Mouse (Mus musculus) C2C12 (cell line): ENCODE data around the gene Aurkaip1. TPM values are rescaled to one million over a fixed set of nuclear protein-coding genes. Genes with fewer than 3 reads are reported as not detected.

Experiments used
- H3K27me3 ChIP-seq: one replicate; pipeline ENCODE4 v1.6.1; 2011; ENCODE audit not compliant: control insufficient read depth, insufficient read depth, insufficient read length
- H3K36me3 ChIP-seq: one replicate; pipeline ENCODE4 v1.6.1; 2011; ENCODE audit not compliant: control insufficient read depth, insufficient read depth
- H3K4me3 ChIP-seq: one replicate; pipeline ENCODE4 v1.5.1; 2011; ENCODE audit warnings: mild to moderate bottlenecking, control low read depth; ENCODE audit not compliant: poor library complexity, insufficient read depth, severe bottlenecking
- H3K79me2 ChIP-seq: one replicate; pipeline ENCODE4 v1.6.1; 2011; ENCODE audit not compliant: control insufficient read depth, insufficient read depth
- H3K79me3 ChIP-seq: one replicate; pipeline ENCODE4 v1.6.1; 2011; ENCODE audit warnings: low read depth, control low read depth
- H3ac ChIP-seq: one replicate; pipeline ENCODE3; 2011; ENCODE audit warnings: low read depth; ENCODE audit not compliant: control insufficient read depth, insufficient read length
- CEBPB ChIP-seq: IDR thresholded peaks from one replicate; pipeline ENCODE4 v1.6.1; 2011; ENCODE audit warnings: low read depth, mild to moderate bottlenecking, control low read depth, moderate library complexity
- CTCF ChIP-seq: IDR thresholded peaks from one replicate; pipeline ENCODE4 v1.5.1; 2011; ENCODE audit not compliant: control insufficient read depth, insufficient read depth, insufficient read length
- FOSL1 ChIP-seq: IDR thresholded peaks from one replicate; pipeline ENCODE4 v1.8.0; 2011; ENCODE audit warnings: mild to moderate bottlenecking, low read length; ENCODE audit not compliant: poor library complexity, insufficient read depth, severe bottlenecking
- MAX ChIP-seq: IDR thresholded peaks from one replicate; pipeline ENCODE4 v1.6.1; 2011; ENCODE audit warnings: mild to moderate bottlenecking, control low read depth
- MYOD1 ChIP-seq: IDR thresholded peaks from one replicate; pipeline ENCODE4 v1.6.1; 2011; ENCODE audit warnings: low read depth; ENCODE audit not compliant: control insufficient read depth, insufficient read length
- MYOG ChIP-seq: IDR thresholded peaks from one replicate; pipeline ENCODE4 v1.6.1; 2011; ENCODE audit not compliant: control insufficient read depth, insufficient read length; ENCODE audit errors: extremely low read depth
- USF1 ChIP-seq: IDR thresholded peaks from one replicate; pipeline ENCODE4 v1.6.1; 2011; ENCODE audit warnings: low read depth, mild to moderate bottlenecking, control low read depth, moderate library complexity
- polyA plus RNA-seq: library from polyadenylated mRNA; unstranded; fragments of >200 nt; fragmentation: generic; extraction: Trizol; gene quantifications from one replicate; pipeline ENCODE4 v1.2.1, GENCODE M21; 2012; ENCODE audit warnings: missing spikeins

Gene Aurkaip1
- polyA plus RNA-seq, 1 experiment = 140 TPM

DNA sequence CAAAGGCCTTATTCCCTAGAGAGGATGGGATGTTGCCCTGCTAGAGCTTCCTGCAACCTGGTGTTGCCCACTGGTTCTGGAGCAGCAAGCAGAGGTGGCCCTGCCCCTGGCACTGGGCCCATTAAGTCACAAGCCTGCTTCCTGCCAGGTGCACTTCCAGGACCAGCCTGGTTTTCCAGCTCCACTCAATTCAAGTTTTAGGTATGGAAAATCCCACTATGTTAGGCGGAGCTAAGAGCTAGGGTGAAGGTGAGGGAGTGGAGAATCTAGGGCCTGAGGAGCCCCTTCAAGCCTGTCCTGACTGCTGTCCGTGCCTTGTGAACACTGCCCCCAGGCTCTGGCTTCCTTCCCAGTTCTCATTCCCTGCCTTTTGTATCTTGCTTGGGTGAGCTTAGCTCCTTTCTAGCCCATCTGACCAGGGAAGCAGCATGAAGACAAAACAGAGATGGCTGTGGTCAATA is 20.9 kb downstream of the Aurkaip1 start:
- Histone ChIP-seq H3K79me3 (peaks cover 56% of the 10 kb centered on the region), H3ac (no peak overlapping the region), H3K27me3 (no peaks in the 10 kb centered on the region)

DNA sequence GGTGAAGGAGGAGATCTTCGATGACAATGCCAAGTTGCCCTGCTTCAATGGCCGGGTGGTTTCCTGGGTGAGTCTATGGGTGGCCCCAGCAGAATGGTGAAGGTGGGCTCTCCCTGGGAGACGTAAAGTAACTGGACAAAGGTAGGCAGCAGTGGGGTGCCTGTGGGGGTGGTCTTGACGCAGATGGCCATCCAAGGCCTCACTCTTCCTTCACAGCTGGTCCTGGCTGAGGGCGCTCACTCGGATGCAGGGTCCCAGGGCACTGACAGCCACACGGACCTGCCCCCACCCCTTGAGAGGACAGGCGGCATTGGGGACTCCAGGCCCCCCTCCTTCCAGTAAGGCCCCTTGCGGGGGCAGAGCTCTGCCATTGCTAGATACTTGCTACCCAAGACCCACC is 22.3 kb downstream of the Aurkaip1 start:
- TF ChIP-seq MYOD1 = no peak
- H3K36me3 ChIP-seq = peaks cover 17% of the 10 kb centered on the region
- peaks cover 48% of the 10 kb centered on the region for H3K79me3 ChIP-seq
- no peak overlapping the region for H3ac ChIP-seq
- no peak overlapping the region for H3K4me3 ChIP-seq
- H3K27me3 ChIP-seq = no peaks in the 10 kb centered on the region
- H3K79me2 ChIP-seq = peaks cover 56% of the 10 kb centered on the region

More for the DNA sequence above, 20.9 kb downstream of the Aurkaip1 start:
- Histone ChIP-seq H3K79me2 (peaks cover 66% of the 10 kb centered on the region), H3K36me3 (peaks cover 17% of the 10 kb centered on the region), H3K4me3 (no peak overlapping the region)
- no peak for TF ChIP-seq MYOD1
- TF ChIP-seq CTCF = no peak
- no peak for TF ChIP-seq MAX
- TF ChIP-seq CEBPB = no peak
- no peak for TF ChIP-seq FOSL1
- TF ChIP-seq USF1 = no peak
- TF ChIP-seq MYOG = no peak

DNA sequence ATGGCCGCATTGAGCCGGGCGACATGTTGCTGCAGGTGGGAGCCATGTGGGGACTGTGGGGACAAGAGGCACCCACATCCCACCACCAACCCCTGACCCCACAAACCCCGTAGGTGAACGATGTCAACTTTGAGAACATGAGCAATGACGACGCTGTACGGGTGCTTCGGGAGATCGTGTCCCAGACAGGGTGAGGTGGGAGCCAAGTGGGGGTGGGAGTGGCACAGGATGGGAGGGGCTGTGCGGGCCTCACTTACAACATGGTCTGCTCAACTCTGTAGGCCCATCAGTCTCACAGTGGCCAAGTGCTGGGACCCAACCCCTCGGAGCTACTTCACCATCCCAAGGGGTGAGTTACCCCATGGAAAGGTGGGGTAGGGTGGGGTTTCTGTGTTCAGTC is 23.9 kb downstream of the Aurkaip1 start:
- Histone ChIP-seq H3K79me2 (peaks cover 40% of the 10 kb centered on the region), H3ac (no peak overlapping the region), H3K27me3 (no peaks in the 10 kb centered on the region), H3K36me3 (peaks cover 16% of the 10 kb centered on the region), H3K79me3 (peaks cover 32% of the 10 kb centered on the region), H3K4me3 (no peak overlapping the region)
- TF ChIP-seq CEBPB = no peak
- TF ChIP-seq FOSL1 = no peak
- no peak for TF ChIP-seq MYOD1
- TF ChIP-seq MYOG = no peak
- TF ChIP-seq USF1 = no peak
- TF ChIP-seq CTCF = no peak
- no peak for TF ChIP-seq MAX

DNA sequence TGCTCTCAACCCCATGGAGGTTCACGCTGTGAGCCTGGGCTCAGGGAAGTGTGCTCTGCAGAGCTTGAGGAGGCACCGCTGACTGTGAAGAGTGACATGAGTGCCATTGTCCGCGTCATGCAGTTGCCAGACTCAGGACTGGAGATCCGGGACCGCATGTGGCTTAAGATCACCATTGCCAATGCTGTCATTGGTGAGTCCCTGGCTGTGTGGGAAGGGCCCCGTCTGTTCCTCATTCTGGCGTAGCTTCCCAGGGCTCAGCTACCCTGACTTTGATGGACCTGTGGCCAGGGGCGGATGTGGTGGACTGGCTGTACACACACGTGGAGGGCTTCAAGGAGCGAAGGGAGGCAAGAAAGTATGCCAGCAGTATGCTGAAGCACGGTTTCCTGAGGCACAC is 25.0 kb downstream of the Aurkaip1 start:
- TF ChIP-seq CTCF = no peak
- Histone ChIP-seq H3K4me3 (no peak overlapping the region), H3K79me2 (peaks cover 30% of the 10 kb centered on the region), H3K27me3 (no peaks in the 10 kb centered on the region), H3K36me3 (peaks cover 25% of the 10 kb centered on the region), H3K79me3 (peaks cover 21% of the 10 kb centered on the region), H3ac (no peak overlapping the region)

DNA sequence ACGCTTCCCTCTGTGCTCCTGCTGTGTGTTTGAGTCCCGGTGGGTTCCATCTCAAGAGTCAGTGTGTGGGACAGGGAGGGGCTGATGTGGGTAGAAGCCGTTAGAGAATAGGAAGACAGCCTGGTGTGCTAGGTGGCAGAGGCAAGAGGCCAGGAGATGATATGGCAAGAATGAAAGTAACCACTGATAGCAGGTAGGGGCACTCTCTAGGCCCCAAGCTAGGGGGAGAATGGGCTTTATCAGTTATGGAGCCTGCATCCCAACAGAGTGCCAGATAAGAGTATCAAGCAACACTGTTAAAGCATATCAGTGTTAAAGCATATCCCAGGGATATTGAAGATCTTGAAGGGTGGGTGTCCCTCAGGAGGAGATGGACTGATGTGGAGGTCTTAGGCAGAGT is 25.8 kb downstream of the Aurkaip1 start:
- H3K36me3 ChIP-seq = peaks cover 25% of the 10 kb centered on the region
- no peaks in the 10 kb centered on the region for H3K27me3 ChIP-seq
- H3ac ChIP-seq = no peak overlapping the region
- no peak overlapping the region for H3K4me3 ChIP-seq
- H3K79me2 ChIP-seq = peaks cover 22% of the 10 kb centered on the region
- H3K79me3 ChIP-seq = peaks cover 13% of the 10 kb centered on the region
- no peak for TF ChIP-seq CEBPB
- no peak for TF ChIP-seq CTCF
- no peak for TF ChIP-seq USF1
- no peak for TF ChIP-seq MAX
- TF ChIP-seq FOSL1 = no peak
- TF ChIP-seq MYOG = no peak
- TF ChIP-seq MYOD1 = no peak

DNA sequence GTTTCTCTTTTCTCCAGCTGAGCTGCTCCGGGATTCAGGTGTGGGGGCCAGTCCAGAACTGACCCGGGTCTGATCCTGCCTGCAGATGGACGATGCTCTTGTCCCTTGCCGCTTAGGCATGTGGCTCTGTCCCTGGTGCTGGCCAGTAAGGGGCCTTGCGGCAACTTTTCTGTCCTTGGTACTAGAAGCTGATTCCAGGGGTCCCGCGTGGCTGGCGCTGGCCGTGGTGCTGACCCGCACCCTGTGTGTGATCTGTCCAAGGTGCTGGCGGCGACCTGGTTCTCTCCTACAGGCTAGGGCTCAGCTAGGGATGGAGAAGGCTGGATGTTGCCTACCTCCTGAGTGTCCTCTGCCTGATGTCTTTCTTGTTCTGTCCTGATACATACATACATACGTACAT is 28.2 kb downstream of the Aurkaip1 start:
- H3K27me3 ChIP-seq = no peaks in the 10 kb centered on the region
- H3K4me3 ChIP-seq = no peak overlapping the region
- H3K79me2 ChIP-seq = no peaks in the 10 kb centered on the region
- H3ac ChIP-seq = no peak overlapping the region
- no peaks in the 10 kb centered on the region for H3K79me3 ChIP-seq
- TF ChIP-seq MAX (peak; percentile 52), CEBPB (no peak), USF1 (no peak), MYOD1 (no peak), MYOG (no peak), FOSL1 (no peak), CTCF (no peak)
- H3K36me3 ChIP-seq = peaks cover 26% of the 10 kb centered on the region
